In genomic region chr8:87915763-87916162, GRCm38 (mm10) we compare ENCODE assay signal across 13 mouse cellular contexts. TPM values are rescaled to one million over a fixed set of nuclear protein-coding genes. Genes with fewer than 3 reads are reported as not detected.
A peak's percentile ranks its signal among the peaks of the same experiment; 100 is the strongest.
DNase-seq lines count a peak whose midpoint lies in the region; ATAC-seq lines count a peak whose summit lies in the region.
"Had no signal": no experiment of that assay in that cellular context is flagged by ENCODE, and none has a peak within 500 bp of the region (broad histone marks: within the 10 kb centered on the region; RNA-seq: fewer than 3 reads in every experiment).

No protein-coding gene starts in this region.

- no peaks in the 10 kb centered on the region for H3K9me3 ChIP-seq in forebrain, embryonic 12.5 days
- H3K9me3 ChIP-seq: hindbrain, embryonic 12.5 days; neural tube, embryonic 15.5 days had no signal

- intact Hi-C loops in left cerebral cortex, postnatal 4 days (cut with DNase I), result no loop called here
- intact Hi-C loops in heart, postnatal 14 days (cut with DNase I), result loop anchor here (5.0 kb wide), 1 partner anchor 42 kb away; the partner anchor contains the start of gene Zfp423

- no peaks in the 10 kb centered on the region for H3K36me3 ChIP-seq in forebrain, embryonic 12.5 days (replicated peaks)
- H3K36me3 ChIP-seq: hindbrain, embryonic 12.5 days; neural tube, embryonic 15.5 days had no signal

- H3K4me2 ChIP-seq in forebrain, embryonic 12.5 days, result no peak overlapping the region
- H3K4me2 ChIP-seq: hindbrain, embryonic 12.5 days; neural tube, embryonic 15.5 days had no signal

- H3K27me3 ChIP-seq in forebrain, embryonic 12.5 days, result no peaks in the 10 kb centered on the region
- H3K27me3 ChIP-seq: hindbrain, embryonic 12.5 days; neural tube, embryonic 15.5 days had no signal

- ATAC-seq in forebrain, embryonic 12.5 days (ENCODE audit: low FRiP score), result no peak
- ATAC-seq: liver, postnatal 0 days had no signal

- peak; percentile 28 for DNase-seq in gastrocnemius, adult 18-20 months (ENCODE audit: low spot score)
- DNase-seq in gastrocnemius, adult 8-10 months (ENCODE audit: low spot score in 2 of 2), result no peak
- peak; percentile 53 for DNase-seq in left cerebral cortex, postnatal 4 days
- DNase-seq in left cerebral cortex, adult 11 months (ENCODE audit: low spot score), result no peak
- DNase-seq in heart, postnatal 14 days, result peak; percentile 54 to 69
- peak; percentile 57 for DNase-seq in lung, postnatal 14 days
- no peak for DNase-seq in right cerebral cortex, adult 2 months (ENCODE audit: low spot score in 2 of 2)
- DNase-seq: liver, postnatal 0 days; right cerebral cortex, postnatal 4 days had no signal

- H3K27ac ChIP-seq in forebrain, embryonic 12.5 days, result no peak overlapping the region
- H3K27ac ChIP-seq: hindbrain, embryonic 12.5 days; neural tube, embryonic 15.5 days had no signal

- H3K9ac ChIP-seq in forebrain, embryonic 12.5 days, result no peak overlapping the region
- H3K9ac ChIP-seq: hindbrain, embryonic 12.5 days; liver, postnatal 0 days; neural tube, embryonic 15.5 days had no signal

- WGBS in forebrain, embryonic 12.5 days, result 92% methylated on average over 9 of the region's 9 CpGs

- H3K4me3 ChIP-seq in forebrain, embryonic 12.5 days (replicated peaks), result no peak overlapping the region
- H3K4me3 ChIP-seq: hindbrain, embryonic 12.5 days; neural tube, embryonic 15.5 days had no signal

- peaks cover 46% of the 10 kb centered on the region for H3K4me1 ChIP-seq in forebrain, embryonic 12.5 days

RNA-seq across cellular contexts. Expression of gene Zfp423, which starts 43.6 kb away (rescaled TPM):
- 10 to 100 TPM; 15.0 to 19.1 TPM for total RNA-seq in gastrocnemius, adult 18-20 months (2021)
- total RNA-seq in gastrocnemius, adult 8-10 months (2022), result 10 to 100 TPM in 3 of 4 experiments, 1 to 10 TPM in 1; 8.4 to 14.8 (median 13.9) TPM
- 10 to 100 TPM; 28.3 to 34.8 TPM for total RNA-seq in left cerebral cortex, postnatal 4 days (2021)
- total RNA-seq in heart, postnatal 14 days (2021), result 1 to 10 TPM; 8.0 to 8.5 TPM
- 35.0 and 36.6 TPM in 2 replicates for polyA plus RNA-seq in forebrain, embryonic 12.5 days (2016; fragmentation: Nextera tagmentation; extraction: Ambion mirVana)
- total RNA-seq: common myeloid progenitor, adult 5-6 weeks had no signal

Comparison
In these comparisons a context has a peak if more than half of its experiments do, and no peak if none do; other contexts are left out.
1. DNase-seq: peak in gastrocnemius, adult 18-20 months (single experiment), left cerebral cortex, postnatal 4 days (single experiment), heart, postnatal 14 days (2 of 2) and lung, postnatal 14 days (single experiment); none in gastrocnemius, adult 8-10 months (0 of 2), left cerebral cortex, adult 11 months (single experiment) and right cerebral cortex, adult 2 months (0 of 2).